9 mouse cellular contexts compared by ENCODE assay signal in genomic region chr3:129830626-129831025, GRCm38 (mm10). TPM values are rescaled to one million over a fixed set of nuclear protein-coding genes. Genes with fewer than 3 reads are reported as not detected.
DNase-seq lines count a peak whose midpoint lies in the region; ATAC-seq lines count a peak whose summit lies in the region.
"Had no signal": no experiment of that assay in that cellular context is flagged by ENCODE, and none has a peak within 500 bp of the region (broad histone marks: within the 10 kb centered on the region; RNA-seq: fewer than 3 reads in every experiment).

No protein-coding gene starts in this region.

- no peaks in the 10 kb centered on the region for H3K27me3 ChIP-seq in hindbrain, embryonic 16.5 days (replicated peaks; ENCODE audit: control insufficient read depth, insufficient read depth, low read length)
- no peaks in the 10 kb centered on the region for H3K27me3 ChIP-seq in lung, embryonic 16.5 days (ENCODE audit: control insufficient read depth, insufficient read depth, low read depth, low read length)

- under 1% methylated on average over 44 of the region's 45 CpGs for WGBS in hindbrain, embryonic 16.5 days
- WGBS in lung, embryonic 16.5 days = under 1% methylated on average over 38 of the region's 45 CpGs

- no peak for ATAC-seq in hindbrain, embryonic 16.5 days
- ATAC-seq in lung, embryonic 16.5 days (ENCODE audit: low read depth) = peak; percentile 18; the same call in 1 of the 2 replicates

- H3K4me3 ChIP-seq in hindbrain, embryonic 16.5 days (ENCODE audit: low read length) = peak overlapping the region; percentile 85
- peak overlapping the region; percentile 77 for H3K4me3 ChIP-seq in lung, embryonic 16.5 days (ENCODE audit: low read length)

- DNase-seq in adrenal gland, postnatal 25 days = peak; percentile 37
- no peak for DNase-seq in adrenal gland, adult (ENCODE audit: inconsistent age in 2 of 2, low spot score in 1 of 2)
- peak; percentile 22 for DNase-seq in urinary bladder, postnatal 14 days (ENCODE audit: low spot score)
- no peak for DNase-seq in urinary bladder, postnatal 10 days (ENCODE audit: low spot score)
- peak; percentile 43 to 80 for DNase-seq in spleen, postnatal 4 days (ENCODE audit: low spot score in 2 of 2)
- DNase-seq in embryo, embryonic 11 days = no peak

- H3K36me3 ChIP-seq in hindbrain, embryonic 16.5 days (ENCODE audit: control insufficient read depth, insufficient read depth, low read length) = peaks cover 9% of the 10 kb centered on the region; the same call in 1 of the 2 replicates
- peaks cover 6% of the 10 kb centered on the region for H3K36me3 ChIP-seq in lung, embryonic 16.5 days (ENCODE audit: control insufficient read depth, insufficient read depth, low read length)

- no peaks in the 10 kb centered on the region for H3K9me3 ChIP-seq in hindbrain, embryonic 16.5 days (ENCODE audit: control insufficient read depth, low read length)
- H3K9me3 ChIP-seq in lung, embryonic 16.5 days (ENCODE audit: control insufficient read depth, low read length) = no peaks in the 10 kb centered on the region

- peak overlapping the region; percentile 69 for H3K9ac ChIP-seq in hindbrain, embryonic 16.5 days (ENCODE audit: low read depth, low read length)
- H3K9ac ChIP-seq in lung, embryonic 16.5 days (ENCODE audit: low read length) = peak overlapping the region; percentile 84

- H3K4me2 ChIP-seq in hindbrain, embryonic 16.5 days (ENCODE audit: low read length) = peak overlapping the region; percentile 58
- H3K4me2 ChIP-seq in lung, embryonic 16.5 days (ENCODE audit: low read depth, low read length) = peak overlapping the region; percentile 67

- H3K27ac ChIP-seq in hindbrain, embryonic 16.5 days (ENCODE audit: low read depth, low read length) = peak overlapping the region; percentile 89
- H3K27ac ChIP-seq in lung, embryonic 16.5 days (ENCODE audit: low read length) = peak overlapping the region; percentile 93

- peaks cover 9% of the 10 kb centered on the region for H3K4me1 ChIP-seq in hindbrain, embryonic 16.5 days (ENCODE audit: control insufficient read depth, insufficient read depth, low read depth, low read length)
- peaks cover 13% of the 10 kb centered on the region for H3K4me1 ChIP-seq in lung, embryonic 16.5 days (replicated peaks; ENCODE audit: control insufficient read depth, insufficient read depth, low read length)

RNA-seq across cellular contexts. Expression of gene Gar1, which starts 0.6 kb away (rescaled TPM):
- total RNA-seq in adrenal gland, postnatal 25 days (2021) = 51.0 and 62.4 TPM in 2 replicates
- polyA plus RNA-seq in hindbrain, embryonic 16.5 days (2015; fragmentation: Nextera tagmentation; extraction: Ambion mirVana) = 37.6 and 39.9 TPM in 2 replicates
- polyA plus RNA-seq in lung, embryonic 16.5 days (2015; fragmentation: Nextera tagmentation; extraction: Ambion mirVana) = 43.4 and 49.8 TPM in 2 replicates

RNA-seq across cellular contexts. Expression of gene Cfi, which starts 5.1 kb away (rescaled TPM):
- 5.6 TPM in 1 of 2 replicates, not detected in the other for total RNA-seq in adrenal gland, postnatal 25 days (2021)
- 0.44 and 0.53 TPM in 2 replicates for polyA plus RNA-seq in hindbrain, embryonic 16.5 days (2015; fragmentation: Nextera tagmentation; extraction: Ambion mirVana)
- polyA plus RNA-seq in lung, embryonic 16.5 days (2015; fragmentation: Nextera tagmentation; extraction: Ambion mirVana) = 16.7 and 20.4 TPM in 2 replicates

RNA-seq across cellular contexts. Expression of gene Rrh, which starts 8.2 kb away (rescaled TPM):
- total RNA-seq in adrenal gland, postnatal 25 days (2021) = 0.27 TPM in 1 of 2 replicates, not detected in the other
- polyA plus RNA-seq in hindbrain, embryonic 16.5 days (2015; fragmentation: Nextera tagmentation; extraction: Ambion mirVana) = 0.16 and 0.18 TPM in 2 replicates
- not detected in 2 replicates for polyA plus RNA-seq in lung, embryonic 16.5 days (2015; fragmentation: Nextera tagmentation; extraction: Ambion mirVana)
- polyA plus RNA-seq: gonadal fat pad, adult 2 months had no signal

RNA-seq across cellular contexts. Expression of gene Lrit3, which starts 26.8 kb away (rescaled TPM):
- total RNA-seq in adrenal gland, postnatal 25 days (2021) = not detected in 2 replicates
- polyA plus RNA-seq in hindbrain, embryonic 16.5 days (2015; fragmentation: Nextera tagmentation; extraction: Ambion mirVana) = not detected in 2 replicates
- polyA plus RNA-seq in lung, embryonic 16.5 days (2015; fragmentation: Nextera tagmentation; extraction: Ambion mirVana) = 0.41 TPM in 1 of 2 replicates, not detected in the other

RNA-seq across cellular contexts. Expression of gene Pla2g12a, which starts 47.8 kb away (rescaled TPM):
- 44.7 and 45.6 TPM in 2 replicates for total RNA-seq in adrenal gland, postnatal 25 days (2021)
- 39.2 and 39.8 TPM in 2 replicates for polyA plus RNA-seq in hindbrain, embryonic 16.5 days (2015; fragmentation: Nextera tagmentation; extraction: Ambion mirVana)
- polyA plus RNA-seq in lung, embryonic 16.5 days (2015; fragmentation: Nextera tagmentation; extraction: Ambion mirVana) = 38.0 and 38.5 TPM in 2 replicates

Comparison
In these comparisons a context has a peak if more than half of its experiments do, and no peak if none do; other contexts are left out.
1. DNase-seq: peak in adrenal gland, postnatal 25 days (single experiment), urinary bladder, postnatal 14 days (single experiment) and spleen, postnatal 4 days (2 of 2); none in adrenal gland, adult (0 of 2), urinary bladder, postnatal 10 days (single experiment) and embryo, embryonic 11 days (single experiment).
2. RNA of gene Cfi, which starts 5.1 kb away (polyA plus RNA-seq): 16.7 to 20.4 TPM in lung, embryonic 16.5 days; 0.44 to 0.53 TPM in hindbrain, embryonic 16.5 days; every median in the first group is over 10 times any median in the second.